Mouse (Mus musculus): ENCODE measurements around the gene Itga11. TPM values are rescaled to one million over a fixed set of nuclear protein-coding genes. Genes with fewer than 3 reads are reported as not detected.
"Not testable (repeated sequence)": the region's sequence is repeated elsewhere in the genome, so short reads cannot be mapped to it uniquely, and the experiment has no call there.

Itga11 gene
- total RNA-seq, 2 experiments from 2014 or later, result 1.8 to 2.3 TPM

- DNase-seq (ENCODE audit: low spot score), result no peak
- intact Hi-C loops (cut with DNase I), result no loop called here
These were observed 72.8 kb downstream of the Itga11 start for GRCm38 (mm10) chr9:62750381-62750780.

- intact Hi-C loops (cut with DNase I), result no loop called here
- no peak for DNase-seq (ENCODE audit: low spot score)
These were observed 80.7 kb downstream of the Itga11 start for GRCm38 (mm10) chr9:62758288-62758687.

GRCm38 (mm10) chr9:62759601-62760000, 82.0 kb downstream of the Itga11 start:
- no peak for DNase-seq (ENCODE audit: low spot score)
- intact Hi-C loops (cut with DNase I), result no loop called here

- intact Hi-C loops (cut with DNase I), result no loop called here
- no peak for DNase-seq (ENCODE audit: low spot score)
These were observed 85.9 kb downstream of the Itga11 start for GRCm38 (mm10) chr9:62763478-62763877.

- no peak for DNase-seq (ENCODE audit: low spot score)
- intact Hi-C loops (cut with DNase I), result no loop called here
These were observed 87.7 kb downstream of the Itga11 start for GRCm38 (mm10) chr9:62765346-62765745.

GRCm38 (mm10) chr9:62767464-62767863, 89.8 kb downstream of the Itga11 start:
- no peak for DNase-seq (ENCODE audit: low spot score)

GRCm38 (mm10) chr9:62768361-62768760, 90.7 kb downstream of the Itga11 start:
- no peak for DNase-seq (ENCODE audit: low spot score)
- intact Hi-C loops (cut with DNase I), result no loop called here

More at GRCm38 (mm10) chr9:62767464-62767863, 89.8 kb downstream of the Itga11 start:
- intact Hi-C loops (cut with DNase I), result no loop called here

GRCm38 (mm10) chr9:62772746-62773145, 95.1 kb downstream of the Itga11 start:
- intact Hi-C loops (cut with DNase I), result loop anchor here (10.0 kb wide), 1 partner anchor 298 kb away; no protein-coding TSS in a partner anchor
- no peak for DNase-seq (ENCODE audit: low spot score)

- intact Hi-C loops (cut with DNase I), result loop anchor here (5.0 to 10.0 kb wide), 3 partner anchors 223 to 488 kb away; no protein-coding TSS in a partner anchor
- no peak for DNase-seq (ENCODE audit: low spot score)
These were observed 97.8 kb downstream of the Itga11 start for GRCm38 (mm10) chr9:62775464-62775863.

- DNase-seq (ENCODE audit: low spot score), result no peak
- intact Hi-C loops (cut with DNase I), result loop anchor here (2.0 to 10.0 kb wide), 4 partner anchors 33 to 490 kb away; no protein-coding TSS in a partner anchor
These were observed 99.8 kb downstream of the Itga11 start for GRCm38 (mm10) chr9:62777461-62777860.

- intact Hi-C loops (cut with DNase I), result loop anchor here (5.0 to 10.0 kb wide), 3 partner anchors 226 to 491 kb away; no protein-coding TSS in a partner anchor
- no peak for DNase-seq (ENCODE audit: low spot score)
These were observed 101.1 kb downstream of the Itga11 start for GRCm38 (mm10) chr9:62778721-62779120.

GRCm38 (mm10) chr9:62781965-62782364, 104.3 kb downstream of the Itga11 start:
- no peak for DNase-seq (ENCODE audit: low spot score)
- intact Hi-C loops (cut with DNase I), result no loop called here

GRCm38 (mm10) chr9:62782976-62783781, 105.6 kb downstream of the Itga11 start:
- intact Hi-C loops (cut with DNase I), result no loop called here
- DNase-seq (ENCODE audit: low spot score), result no peak

GRCm38 (mm10) chr9:62784233-62784632, 106.6 kb downstream of the Itga11 start:
- no peak for DNase-seq (ENCODE audit: low spot score)
- intact Hi-C loops (cut with DNase I), result no loop called here

GRCm38 (mm10) chr9:62786721-62787120, 109.1 kb downstream of the Itga11 start:
- no peak for DNase-seq (ENCODE audit: low spot score)
- intact Hi-C loops (cut with DNase I), result no loop called here

- intact Hi-C loops (cut with DNase I), result no loop called here
- no peak for DNase-seq (ENCODE audit: low spot score)
These were observed 112.2 kb downstream of the Itga11 start for GRCm38 (mm10) chr9:62789856-62790255.

- DNase-seq (ENCODE audit: low spot score); intact Hi-C loops (cut with DNase I): not testable (repeated sequence)
These were observed 121.6 kb downstream of the Itga11 start for GRCm38 (mm10) chr9:62799218-62799617.

- no peak for DNase-seq (ENCODE audit: low spot score)
These were observed 132.5 kb downstream of the Itga11 start for GRCm38 (mm10) chr9:62810095-62810494.

GRCm38 (mm10) chr9:62810543-62811515, 133.2 kb downstream of the Itga11 start:
- intact Hi-C loops (cut with DNase I), result no loop called here
- no peak for DNase-seq (ENCODE audit: low spot score)

More at GRCm38 (mm10) chr9:62810095-62810494, 132.5 kb downstream of the Itga11 start:
- intact Hi-C loops (cut with DNase I), result no loop called here

GRCm38 (mm10) chr9:62811516-62812121, 134.0 kb downstream of the Itga11 start, which contains the start of gene Fem1b:
TSS of gene Fem1b (minus strand) at chr9:62811934.
- intact Hi-C loops (cut with DNase I), result no loop called here
- DNase-seq (ENCODE audit: low spot score), result peak; percentile 85

Measured in heart, postnatal 25 days (tissue).